Mouse (Mus musculus) neural tube, embryonic 14.5 days (tissue): ENCODE measurements around the gene Mef2a. TPM values are rescaled to one million over a fixed set of nuclear protein-coding genes. Genes with fewer than 3 reads are reported as not detected.

Experiments
- ATAC-seq: fragments of 200-750 bp; cut with Nextera tagmentation; 2 replicates; pipeline ENCODE4 v1.8.0; 2017; ENCODE audit warnings: low read depth, mild to moderate bottlenecking, moderate TSS enrichment, moderate library complexity
- H3K27ac ChIP-seq: fragments of 300-500 bp; sonication (generic); 2 replicates; pipeline ENCODE4 v1.5.1; 2014; ENCODE audit warnings: low read depth, mild to moderate bottlenecking, control low read depth, low read length, moderate library complexity, mixed read lengths
- H3K27me3 ChIP-seq: fragments of 300-500 bp; sonication (generic); 2 replicates; pipeline ENCODE4 v1.6.1; 2014; ENCODE audit warnings: low read length; ENCODE audit not compliant: control insufficient read depth, insufficient read depth
- H3K36me3 ChIP-seq: fragments of 300-500 bp; sonication (generic); 2 replicates; pipeline ENCODE4 v1.6.1; 2014; ENCODE audit warnings: low read length, mixed read lengths; ENCODE audit not compliant: control insufficient read depth, insufficient read depth
- H3K4me1 ChIP-seq: fragments of 300-500 bp; sonication (generic); 2 replicates; pipeline ENCODE4 v1.6.1; 2014; ENCODE audit warnings: low read length; ENCODE audit not compliant: control insufficient read depth, insufficient read depth
- H3K4me2 ChIP-seq: fragments of 300-500 bp; sonication (generic); 2 replicates; pipeline ENCODE4 v1.6.1; 2014; ENCODE audit warnings: mild to moderate bottlenecking, low read depth, low read length, control low read depth
- H3K4me3 ChIP-seq: fragments of 300-500 bp; sonication (generic); 2 replicates; pipeline ENCODE4 v1.5.1; 2014; ENCODE audit warnings: low read depth, low read length, control low read depth, mixed read lengths
- H3K9ac ChIP-seq: fragments of 300-500 bp; sonication (generic); replicated peaks from 2 replicates; pipeline ENCODE4 v1.6.1; 2014; ENCODE audit warnings: low read depth, mild to moderate bottlenecking, control low read depth, low read length, mixed read lengths
- H3K9me3 ChIP-seq: fragments of 300-500 bp; sonication (generic); 2 replicates; pipeline ENCODE4 v1.6.1; 2016; ENCODE audit warnings: low read length; ENCODE audit not compliant: control insufficient read depth
- WGBS: fragments of 180-500 bp; shearing (Covaris S2); extraction: QIAGEN DNeasy Blood & Tissue Kit; methylation state at CpG from one replicate; pipeline ENCODE4 v1.1.7; 2014; 5-methylcytosine and 5-hydroxymethylcytosine counted together
- polyA plus RNA-seq: library from polyadenylated mRNA; unstranded; fragments of >200 nt; fragmentation: Nextera tagmentation; extraction: Ambion mirVana; gene quantifications from 2 replicates; pipeline ENCODE4 v1.2.1, GENCODE M21; 2014

Gene Mef2a
- polyA plus RNA-seq, 1 experiment from 2014 or later, result 45.1 TPM

DNA sequence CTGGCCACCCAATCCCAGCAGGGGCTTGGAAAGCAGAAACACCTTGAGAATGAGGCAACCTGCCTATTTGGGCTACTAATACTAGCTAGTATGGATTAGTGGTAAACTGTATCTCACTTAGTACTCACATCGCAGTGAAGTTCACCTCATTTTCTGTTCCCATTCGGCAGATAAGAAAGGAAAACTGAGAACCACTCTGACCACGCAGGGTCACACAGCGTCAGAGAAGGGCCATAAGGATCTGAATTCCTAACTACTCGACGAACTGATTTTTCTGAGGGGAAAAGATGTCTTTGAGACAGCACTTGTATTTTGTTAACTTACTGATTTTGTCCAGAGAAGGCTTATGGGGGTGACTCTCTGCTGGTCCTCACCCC lies 914 bp upstream of the Mef2a start:
- H3K9ac ChIP-seq, result peak overlapping the region; percentile 98
- no peak for ATAC-seq
- no peaks in the 10 kb centered on the region for H3K9me3 ChIP-seq
- no peaks in the 10 kb centered on the region for H3K27me3 ChIP-seq
- no peaks in the 10 kb centered on the region for H3K36me3 ChIP-seq
- H3K4me3 ChIP-seq, result peak overlapping the region; percentile 93
- 36% methylated on average over 6 of the region's 6 CpGs for WGBS
- peak overlapping the region; percentile 100 for H3K27ac ChIP-seq
- peak overlapping the region; percentile 98 for H3K4me2 ChIP-seq
- no peaks in the 10 kb centered on the region for H3K4me1 ChIP-seq

DNA sequence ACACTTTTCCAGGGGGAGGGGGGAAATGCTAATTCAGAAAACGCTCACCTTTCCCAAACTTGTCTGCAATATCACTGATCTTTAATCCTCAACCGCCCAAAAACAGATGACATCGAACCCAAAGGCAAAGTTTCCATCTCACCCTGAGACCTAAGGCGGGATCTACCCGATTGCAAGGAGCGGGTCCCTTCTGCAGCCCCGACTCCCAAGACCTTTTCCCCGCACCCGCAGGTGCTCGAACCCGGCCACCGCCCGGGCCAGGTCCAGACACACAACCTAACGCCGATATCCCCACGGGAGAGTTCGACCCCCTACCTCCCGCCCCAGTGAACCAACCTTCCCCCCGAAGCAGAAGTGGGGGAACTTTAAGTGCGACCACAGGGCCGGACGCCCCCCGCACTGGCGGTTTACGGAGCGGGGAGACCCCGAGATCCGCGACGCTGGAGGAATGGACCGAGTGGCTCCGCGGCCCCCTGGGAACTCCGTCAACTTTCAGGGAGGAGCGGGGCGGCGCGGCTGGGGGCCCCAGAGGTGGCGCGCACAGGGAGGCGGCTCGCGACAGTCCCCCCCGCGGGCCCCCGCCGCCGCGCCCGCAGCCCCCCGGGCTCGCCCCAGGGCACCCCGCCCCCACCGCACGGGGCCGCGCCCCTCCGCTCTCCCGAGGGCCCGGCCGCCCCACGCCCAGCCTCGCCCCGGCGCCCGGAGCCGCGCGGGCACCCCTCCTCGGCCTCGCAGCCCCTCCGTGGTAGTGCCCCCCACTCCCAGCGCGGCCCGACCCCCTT lies 576 bp downstream of the Mef2a start:
- peak overlapping the region; percentile 98 for H3K4me2 ChIP-seq
- no peaks in the 10 kb centered on the region for H3K36me3 ChIP-seq
- H3K27me3 ChIP-seq, result no peaks in the 10 kb centered on the region
- H3K9ac ChIP-seq, result peak overlapping the region; percentile 98
- peak; percentile 54 for ATAC-seq
- H3K9me3 ChIP-seq, result no peaks in the 10 kb centered on the region
- peak overlapping the region; percentile 100 for H3K27ac ChIP-seq
- H3K4me3 ChIP-seq, result peak overlapping the region; percentile 93
- WGBS, result under 1% methylated on average over 38 of the region's 75 CpGs
- no peaks in the 10 kb centered on the region for H3K4me1 ChIP-seq

DNA sequence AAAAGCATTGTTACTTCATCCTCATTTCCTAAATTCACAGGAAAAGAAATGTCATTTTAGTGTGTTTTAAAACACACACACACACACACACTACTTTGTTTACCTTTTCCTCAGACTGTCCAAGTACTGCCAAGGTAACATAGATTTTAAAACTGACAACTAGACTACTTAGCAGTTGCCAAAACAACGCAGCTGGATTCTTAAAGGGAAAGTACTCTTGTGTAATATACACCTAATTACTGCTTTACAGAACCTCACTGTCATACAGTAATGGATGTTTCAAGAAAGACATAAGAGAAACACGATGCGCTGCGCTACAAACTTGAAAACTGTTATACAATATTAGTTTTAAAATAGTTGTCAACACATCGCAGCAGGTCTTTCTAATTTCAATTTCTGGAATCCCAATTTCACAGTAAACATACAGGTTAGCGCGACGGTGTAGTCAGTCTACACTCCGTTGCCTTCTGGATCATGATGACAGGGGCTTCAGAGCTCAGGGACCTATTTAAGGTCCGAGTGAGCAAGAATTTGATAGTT lies 1.2 kb downstream of the Mef2a start:
- no peaks in the 10 kb centered on the region for H3K27me3 ChIP-seq
- H3K36me3 ChIP-seq, result no peaks in the 10 kb centered on the region
- no peak overlapping the region for H3K27ac ChIP-seq
- H3K9ac ChIP-seq, result peak overlapping the region; percentile 98
- WGBS, result 13% methylated on average over 10 of the region's 10 CpGs
- peak overlapping the region; percentile 93 for H3K4me3 ChIP-seq
- H3K4me1 ChIP-seq, result no peaks in the 10 kb centered on the region
- ATAC-seq, result no peak
- peak overlapping the region; percentile 98 for H3K4me2 ChIP-seq
- no peaks in the 10 kb centered on the region for H3K9me3 ChIP-seq

DNA sequence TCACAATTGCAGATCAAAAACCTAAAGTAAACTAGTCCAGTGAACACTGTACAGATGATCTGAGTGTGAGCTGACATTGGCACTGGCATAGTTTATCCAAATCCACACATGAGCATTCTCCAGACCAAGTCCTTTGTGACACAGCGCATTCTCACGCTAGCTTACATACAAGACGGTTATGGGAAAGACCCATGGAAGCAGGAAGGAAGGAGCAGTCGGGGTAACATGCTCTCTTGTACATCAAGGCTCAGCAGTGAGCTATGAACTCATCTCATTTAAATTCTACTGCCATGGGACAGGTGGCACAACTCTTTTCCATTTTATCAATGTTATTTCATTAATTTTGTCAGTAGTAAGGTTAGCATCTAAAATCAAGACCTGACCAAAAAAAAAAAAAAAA lies 3.0 kb downstream of the Mef2a start:
- Histone ChIP-seq H3K27ac (no peak overlapping the region), H3K36me3 (no peaks in the 10 kb centered on the region), H3K9me3 (no peaks in the 10 kb centered on the region), H3K4me2 (no peak overlapping the region), H3K4me1 (no peaks in the 10 kb centered on the region), H3K27me3 (no peaks in the 10 kb centered on the region), H3K9ac (no peak overlapping the region), H3K4me3 (no peak overlapping the region)
- 73% methylated on average over 4 of the region's 4 CpGs for WGBS
- ATAC-seq, result no peak

DNA sequence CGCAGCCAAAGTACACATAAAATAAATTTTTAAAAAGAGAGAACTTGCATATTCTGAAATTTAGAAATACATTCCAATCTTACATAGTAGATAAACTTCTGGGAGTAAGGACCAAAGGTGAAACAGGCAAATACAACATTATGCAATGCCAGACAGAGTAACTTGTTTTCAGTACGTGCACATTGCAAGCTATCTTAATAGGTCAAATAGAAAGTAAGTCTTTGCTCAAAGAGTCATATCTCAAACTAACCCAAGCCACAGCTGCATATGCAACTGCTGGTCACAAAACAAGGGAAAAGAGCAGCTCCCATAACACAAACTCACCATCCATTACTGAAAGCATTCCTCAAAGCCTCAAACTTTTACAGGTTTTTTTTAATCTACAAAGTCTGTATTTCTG lies 4.3 kb downstream of the Mef2a start:
- Histone ChIP-seq H3K9me3 (no peaks in the 10 kb centered on the region), H3K4me2 (no peak overlapping the region), H3K4me3 (no peak overlapping the region), H3K27me3 (no peaks in the 10 kb centered on the region), H3K36me3 (no peaks in the 10 kb centered on the region), H3K27ac (no peak overlapping the region), H3K9ac (no peak overlapping the region), H3K4me1 (no peaks in the 10 kb centered on the region)
- ATAC-seq, result no peak
- 92% methylated on average over 2 of the region's 2 CpGs for WGBS

DNA sequence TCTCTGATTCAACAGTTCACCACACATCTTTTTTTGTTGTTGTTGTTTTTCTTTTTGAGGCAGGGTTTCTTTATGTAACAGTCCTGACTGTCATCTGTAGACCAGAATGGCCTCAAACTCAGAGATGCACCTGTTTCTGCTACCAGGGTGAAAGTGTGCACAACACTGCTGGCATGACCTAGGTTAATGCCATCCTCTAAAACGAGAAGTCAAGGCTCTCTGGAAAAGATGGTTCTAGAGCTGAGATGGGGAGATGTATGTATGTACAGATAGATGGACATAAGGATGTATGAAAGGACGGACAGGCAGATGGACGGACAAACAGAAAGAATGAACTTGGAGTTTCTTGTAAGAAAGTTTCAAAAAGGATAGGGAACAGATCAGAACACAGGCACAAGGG lies 12.1 kb downstream of the Mef2a start:
- no peaks in the 10 kb centered on the region for H3K9me3 ChIP-seq
- H3K9ac ChIP-seq, result no peak overlapping the region
- H3K4me3 ChIP-seq, result no peak overlapping the region
- WGBS, result 93% methylated on average over 3 of the region's 3 CpGs
- no peak overlapping the region for H3K27ac ChIP-seq
- H3K27me3 ChIP-seq, result no peaks in the 10 kb centered on the region
- no peaks in the 10 kb centered on the region for H3K36me3 ChIP-seq
- no peak overlapping the region for H3K4me2 ChIP-seq
- no peaks in the 10 kb centered on the region for H3K4me1 ChIP-seq
- ATAC-seq, result no peak

DNA sequence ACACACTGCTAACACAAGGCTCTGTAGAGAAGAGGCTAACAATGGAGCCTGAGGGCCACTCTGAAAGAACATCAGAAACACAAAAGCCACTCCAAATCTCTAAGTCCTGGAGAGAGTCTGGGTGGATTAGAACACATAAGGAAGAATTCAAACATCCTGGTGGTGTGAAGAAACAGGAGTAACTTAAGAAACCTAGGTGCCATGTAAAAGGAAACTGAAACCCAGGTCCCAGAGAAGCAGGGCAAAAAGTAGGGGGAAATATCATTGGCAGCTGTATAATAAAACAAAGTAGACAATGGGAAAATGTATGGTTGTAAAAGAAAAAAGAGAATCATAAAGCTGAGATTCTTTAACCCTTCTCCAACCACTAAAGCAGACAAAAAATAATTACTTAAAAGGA lies 12.8 kb downstream of the Mef2a start:
- no peak for ATAC-seq
- Histone ChIP-seq H3K27ac (no peak overlapping the region), H3K4me1 (no peaks in the 10 kb centered on the region), H3K9me3 (no peaks in the 10 kb centered on the region), H3K4me2 (no peak overlapping the region), H3K4me3 (no peak overlapping the region), H3K9ac (no peak overlapping the region), H3K36me3 (no peaks in the 10 kb centered on the region), H3K27me3 (no peaks in the 10 kb centered on the region)

DNA sequence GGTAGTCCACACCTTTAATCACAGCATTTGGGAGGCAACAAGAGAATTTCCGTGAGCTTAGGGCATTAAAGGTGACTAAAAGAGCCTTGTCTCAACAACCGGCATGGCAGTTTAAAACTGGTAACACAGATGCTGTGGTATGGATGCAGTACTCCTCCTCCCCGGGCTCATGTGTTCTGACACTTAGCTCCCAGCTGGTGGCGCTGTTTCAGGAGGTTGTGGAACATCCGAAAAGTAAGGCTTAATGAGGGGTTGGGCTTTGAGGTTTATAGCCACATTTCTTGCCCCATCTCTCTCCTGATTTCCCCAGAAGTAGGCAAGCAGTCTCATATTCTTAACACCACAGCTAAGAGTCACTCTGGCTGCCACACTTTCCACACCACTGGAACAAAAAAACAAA lies 16.8 kb downstream of the Mef2a start:
- WGBS, result 98% methylated on average over 5 of the region's 5 CpGs
- no peak overlapping the region for H3K9ac ChIP-seq
- H3K27me3 ChIP-seq, result no peaks in the 10 kb centered on the region
- no peak overlapping the region for H3K27ac ChIP-seq
- H3K9me3 ChIP-seq, result no peaks in the 10 kb centered on the region
- no peak overlapping the region for H3K4me2 ChIP-seq
- no peaks in the 10 kb centered on the region for H3K4me1 ChIP-seq
- no peak overlapping the region for H3K4me3 ChIP-seq
- no peaks in the 10 kb centered on the region for H3K36me3 ChIP-seq
- ATAC-seq, result no peak

DNA sequence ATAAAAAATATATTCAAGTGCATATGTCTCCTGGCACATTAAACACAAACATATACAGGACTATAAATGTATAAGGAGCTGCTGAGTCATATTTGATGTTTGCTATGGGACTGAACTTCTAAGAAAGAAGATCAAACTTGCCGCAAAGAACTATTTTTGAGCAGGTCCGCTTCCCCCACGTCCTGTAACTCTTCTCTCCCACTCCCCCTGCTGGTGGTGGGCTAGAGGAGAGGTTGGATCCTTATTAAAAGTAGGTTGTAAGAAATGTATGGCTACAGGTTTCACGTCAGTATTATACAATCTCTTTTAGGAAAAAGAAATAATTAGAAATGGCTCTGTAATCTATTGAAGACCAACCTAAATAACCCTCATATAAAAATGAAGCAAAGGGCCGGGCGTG lies 19.0 kb downstream of the Mef2a start:
- no peak overlapping the region for H3K9ac ChIP-seq
- H3K4me1 ChIP-seq, result no peaks in the 10 kb centered on the region
- WGBS, result 93% methylated on average over 6 of the region's 6 CpGs
- no peaks in the 10 kb centered on the region for H3K36me3 ChIP-seq
- H3K4me3 ChIP-seq, result no peak overlapping the region
- no peak overlapping the region for H3K4me2 ChIP-seq
- H3K27ac ChIP-seq, result no peak overlapping the region
- no peaks in the 10 kb centered on the region for H3K27me3 ChIP-seq
- H3K9me3 ChIP-seq, result no peaks in the 10 kb centered on the region
- no peak for ATAC-seq
